Mouse (Mus musculus) neural tube, embryonic 15.5 days (tissue): ENCODE results near the gene 4930550C14Rik. TPM values are rescaled to one million over a fixed set of nuclear protein-coding genes. Genes with fewer than 3 reads are reported as not detected.
A peak's percentile ranks its signal among the peaks of the same experiment; 100 is the strongest.

Experiments
- ATAC-seq: fragments of 200-750 bp; cut with Nextera tagmentation; 2 replicates; pipeline ENCODE4 v1.8.0; 2017; ENCODE audit warnings: mild to moderate bottlenecking, moderate TSS enrichment, moderate library complexity; ENCODE audit not compliant: low FRiP score
- H3K27ac ChIP-seq: fragments of 300-500 bp; sonication (generic); replicated peaks from 2 replicates; pipeline ENCODE4 v1.5.1; 2015; ENCODE audit warnings: mild to moderate bottlenecking, inconsistent platforms
- H3K27me3 ChIP-seq: fragments of 300-500 bp; sonication (generic); replicated peaks from 2 replicates; pipeline ENCODE4 v1.6.1; 2015; ENCODE audit warnings: inconsistent platforms
- H3K36me3 ChIP-seq: fragments of 300-500 bp; sonication (generic); 2 replicates; pipeline ENCODE4 v1.6.1; 2015; ENCODE audit warnings: inconsistent platforms
- H3K4me1 ChIP-seq: fragments of 300-500 bp; sonication (generic); 2 replicates; pipeline ENCODE4 v1.6.1; 2015; ENCODE audit warnings: inconsistent platforms
- H3K4me2 ChIP-seq: fragments of 300-500 bp; sonication (generic); 2 replicates; pipeline ENCODE4 v1.6.1; 2015; ENCODE audit warnings: inconsistent platforms, mild to moderate bottlenecking, moderate library complexity
- H3K4me3 ChIP-seq: fragments of 300-500 bp; sonication (generic); replicated peaks from 2 replicates; pipeline ENCODE4 v1.5.1; 2015; ENCODE audit warnings: mild to moderate bottlenecking, inconsistent platforms
- H3K9ac ChIP-seq: fragments of 300-500 bp; sonication (generic); replicated peaks from 2 replicates; pipeline ENCODE4 v1.6.1; 2015; ENCODE audit warnings: mild to moderate bottlenecking, inconsistent platforms
- H3K9me3 ChIP-seq: fragments of 300-500 bp; sonication (generic); replicated peaks from 2 replicates; pipeline ENCODE4 v1.6.1; 2016; ENCODE audit warnings: inconsistent platforms
- WGBS: fragments of 180-500 bp; shearing (Covaris S2); methylation state at CpG from one replicate; pipeline ENCODE4 v1.1.7; 2015; ENCODE audit warnings: mixed read lengths; 5-methylcytosine and 5-hydroxymethylcytosine counted together
- polyA plus RNA-seq: library from polyadenylated mRNA; unstranded; fragments of >200 nt; fragmentation: Nextera tagmentation; extraction: Ambion mirVana; gene quantifications from 2 replicates; pipeline ENCODE4 v1.2.1, GENCODE M21; 2015

Gene 4930550C14Rik
- polyA plus RNA-seq, 1 experiment from 2014 or later, result 0.56 TPM

DNA sequence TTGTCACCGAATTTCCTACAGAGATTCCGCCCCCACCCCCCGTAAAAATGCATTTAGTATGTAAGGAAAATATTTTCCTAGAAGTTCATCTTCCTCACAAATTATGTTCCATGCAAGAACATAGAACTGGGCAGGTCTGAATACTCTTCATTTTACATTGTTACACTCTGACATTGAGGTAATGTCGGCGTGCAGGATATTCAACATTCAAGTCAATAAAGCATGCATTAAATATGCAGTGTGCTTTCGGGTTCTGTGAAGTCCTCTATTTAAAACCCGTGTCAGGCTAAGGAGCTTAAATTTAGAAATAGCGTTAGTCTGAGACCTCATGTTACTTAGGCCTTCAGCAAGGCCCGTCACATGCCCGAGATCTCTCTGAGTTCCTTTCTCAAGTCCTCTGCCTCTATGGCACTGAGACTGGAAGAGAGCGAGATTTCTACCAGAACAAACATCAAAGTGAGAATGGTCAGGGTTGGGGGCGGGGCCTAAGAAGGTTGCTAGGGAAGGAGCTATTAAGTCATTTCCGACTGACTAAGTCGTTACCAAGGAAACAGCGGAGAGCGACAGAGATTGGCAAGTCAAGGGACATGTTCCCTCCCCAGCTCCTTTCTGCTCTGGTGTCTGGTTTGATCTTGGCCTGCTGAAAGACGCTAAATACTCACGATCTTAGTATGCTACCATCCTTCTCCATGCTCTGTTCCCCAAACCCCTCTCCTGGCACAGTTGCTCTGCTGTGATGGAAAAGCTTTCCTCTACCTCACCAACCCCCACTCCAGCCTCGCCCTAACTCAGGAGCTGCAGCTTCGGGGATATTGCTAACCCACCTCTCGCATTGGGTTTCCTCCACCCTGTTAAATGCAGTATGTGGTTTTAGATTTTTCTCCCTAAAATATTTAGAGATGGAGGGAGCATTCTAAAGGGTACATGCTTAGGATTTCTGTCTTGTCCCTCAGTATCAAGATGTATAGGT lies 2.9 kb downstream of the 4930550C14Rik start:
- 20% methylated on average over 21 of the region's 21 CpGs for WGBS

GRCm38 (mm10) chr9:53408548-53408947 lies 6.4 kb downstream of the 4930550C14Rik start:
- Histone ChIP-seq H3K9ac (no peak overlapping the region), H3K36me3 (no peaks in the 10 kb centered on the region), H3K4me1 (peaks cover 18% of the 10 kb centered on the region), H3K4me3 (no peak overlapping the region), H3K9me3 (no peaks in the 10 kb centered on the region), H3K4me2 (no peak overlapping the region), H3K27ac (no peak overlapping the region), H3K27me3 (no peaks in the 10 kb centered on the region)
- 90% methylated on average over 4 of the region's 4 CpGs for WGBS
- ATAC-seq, result no peak

More for the DNA sequence above, 2.9 kb downstream of the 4930550C14Rik start:
- no peaks in the 10 kb centered on the region for H3K27me3 ChIP-seq
- ATAC-seq, result peak; percentile 94
- H3K4me3 ChIP-seq, result peak overlapping the region; percentile 39
- peaks cover 35% of the 10 kb centered on the region for H3K4me1 ChIP-seq
- H3K9me3 ChIP-seq, result no peaks in the 10 kb centered on the region
- no peaks in the 10 kb centered on the region for H3K36me3 ChIP-seq
- peak overlapping the region; percentile 61 for H3K4me2 ChIP-seq
- H3K9ac ChIP-seq, result peak overlapping the region; percentile 46
- H3K27ac ChIP-seq, result peak overlapping the region; percentile 87

DNA sequence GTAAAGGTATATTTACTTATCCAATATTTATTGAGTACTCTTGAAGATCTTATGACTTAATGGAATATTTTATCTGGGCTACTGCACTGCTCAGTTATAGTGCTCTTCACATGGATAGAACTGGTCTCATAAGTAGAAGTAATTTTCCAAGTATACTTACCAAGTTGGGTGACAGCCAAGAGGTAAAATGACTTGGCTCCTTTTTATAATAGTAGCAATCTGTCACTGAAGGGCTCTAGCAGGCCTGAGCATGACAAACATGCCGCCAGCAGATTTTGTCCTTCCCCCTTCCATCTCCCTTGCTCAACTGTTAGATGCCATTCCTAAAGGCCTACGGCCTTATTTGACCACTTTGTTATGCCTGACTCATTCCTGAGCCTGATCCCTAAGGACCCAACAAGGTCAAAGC lies 6.8 kb downstream of the 4930550C14Rik start:
- H3K9me3 ChIP-seq, result no peaks in the 10 kb centered on the region
- no peaks in the 10 kb centered on the region for H3K27me3 ChIP-seq
- no peak overlapping the region for H3K4me2 ChIP-seq
- no peak overlapping the region for H3K4me3 ChIP-seq
- no peak overlapping the region for H3K9ac ChIP-seq
- no peak for ATAC-seq
- peaks cover 18% of the 10 kb centered on the region for H3K4me1 ChIP-seq
- 80% methylated on average over 2 of the region's 2 CpGs for WGBS
- H3K27ac ChIP-seq, result no peak overlapping the region
- no peaks in the 10 kb centered on the region for H3K36me3 ChIP-seq

DNA sequence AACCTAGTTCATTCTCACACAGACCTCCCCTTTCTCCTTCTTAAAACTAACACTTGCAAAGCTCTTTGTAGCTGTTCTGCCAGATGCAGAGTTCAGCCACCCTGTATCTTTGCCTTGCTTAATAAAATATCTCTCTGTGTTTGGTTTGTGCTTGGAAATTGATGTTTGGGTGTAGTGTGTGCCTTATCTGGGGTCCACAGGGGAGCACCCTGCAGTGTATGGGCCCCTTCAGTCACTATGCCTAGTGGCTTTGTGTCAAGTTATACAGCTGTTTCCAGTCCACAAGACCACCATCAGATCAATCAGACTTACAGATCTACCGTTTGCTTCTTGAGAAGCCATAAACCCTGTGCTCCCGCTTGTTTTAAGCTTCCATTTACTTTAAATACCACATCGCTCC lies 7.3 kb downstream of the 4930550C14Rik start:
- H3K27ac ChIP-seq, result no peak overlapping the region
- no peaks in the 10 kb centered on the region for H3K9me3 ChIP-seq
- peaks cover 16% of the 10 kb centered on the region for H3K4me1 ChIP-seq
- no peak overlapping the region for H3K4me2 ChIP-seq
- no peak overlapping the region for H3K9ac ChIP-seq
- no peak overlapping the region for H3K4me3 ChIP-seq
- H3K27me3 ChIP-seq, result no peaks in the 10 kb centered on the region
- ATAC-seq, result no peak
- no peaks in the 10 kb centered on the region for H3K36me3 ChIP-seq
- WGBS, result 81% methylated on average over 3 of the region's 3 CpGs

- no peak for ATAC-seq
- H3K4me3 ChIP-seq, result no peak overlapping the region
- no peaks in the 10 kb centered on the region for H3K36me3 ChIP-seq
- no peak overlapping the region for H3K4me2 ChIP-seq
- H3K9me3 ChIP-seq, result no peaks in the 10 kb centered on the region
- H3K27ac ChIP-seq, result no peak overlapping the region
- no peaks in the 10 kb centered on the region for H3K4me1 ChIP-seq
- H3K27me3 ChIP-seq, result no peaks in the 10 kb centered on the region
- no peak overlapping the region for H3K9ac ChIP-seq
- WGBS, result 82% methylated on average over 9 of the region's 9 CpGs
These were observed 20.2 kb downstream of the 4930550C14Rik start for GRCm38 (mm10) chr9:53422133-53422896.

DNA sequence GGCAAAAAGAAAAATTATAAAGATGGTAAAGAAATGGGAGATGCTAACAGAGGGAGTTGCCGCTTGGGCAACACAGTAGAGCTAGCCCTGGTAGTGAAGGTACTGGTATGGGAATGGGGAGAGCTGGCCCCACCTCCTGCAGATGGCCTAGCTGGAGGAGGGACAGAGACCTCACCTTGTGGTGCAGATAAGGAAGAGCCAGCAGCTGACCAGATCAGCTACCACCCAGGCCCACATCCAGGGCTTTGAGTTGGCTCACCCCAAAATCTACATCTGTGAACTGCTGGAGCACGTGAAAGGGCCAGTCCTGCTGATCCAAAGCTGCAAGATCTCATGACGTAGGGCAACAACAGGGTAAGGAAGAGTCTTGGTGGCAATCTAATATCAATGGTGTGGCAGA lies 24.6 kb downstream of the 4930550C14Rik start:
- Histone ChIP-seq H3K27me3 (no peaks in the 10 kb centered on the region), H3K4me3 (no peak overlapping the region), H3K27ac (no peak overlapping the region), H3K9me3 (no peaks in the 10 kb centered on the region), H3K9ac (no peak overlapping the region), H3K4me1 (no peaks in the 10 kb centered on the region), H3K4me2 (no peak overlapping the region), H3K36me3 (no peaks in the 10 kb centered on the region)
- no peak for ATAC-seq
- 89% methylated on average over 3 of the region's 3 CpGs for WGBS

DNA sequence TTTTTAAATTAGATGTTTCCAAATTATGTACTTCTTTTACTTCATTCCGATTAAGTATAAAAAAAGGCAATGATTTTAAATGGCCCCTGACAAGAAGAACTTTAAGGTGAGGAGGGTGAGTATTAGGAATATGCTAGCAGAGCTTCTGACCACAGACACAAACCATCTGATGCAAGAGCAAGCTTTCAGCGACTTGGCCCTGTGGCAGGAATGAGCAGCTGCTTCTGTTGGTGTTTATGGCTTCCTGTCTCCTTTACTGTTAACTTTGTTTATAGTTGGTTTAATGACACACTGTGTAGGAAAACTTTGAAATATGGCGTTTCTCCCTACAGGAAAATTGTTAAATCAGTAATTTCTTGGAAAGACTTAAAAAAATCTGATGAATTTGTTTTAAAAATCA lies 25.5 kb downstream of the 4930550C14Rik start:
- no peak overlapping the region for H3K4me2 ChIP-seq
- WGBS, result 77% methylated on average over 3 of the region's 3 CpGs
- no peak for ATAC-seq

DNA sequence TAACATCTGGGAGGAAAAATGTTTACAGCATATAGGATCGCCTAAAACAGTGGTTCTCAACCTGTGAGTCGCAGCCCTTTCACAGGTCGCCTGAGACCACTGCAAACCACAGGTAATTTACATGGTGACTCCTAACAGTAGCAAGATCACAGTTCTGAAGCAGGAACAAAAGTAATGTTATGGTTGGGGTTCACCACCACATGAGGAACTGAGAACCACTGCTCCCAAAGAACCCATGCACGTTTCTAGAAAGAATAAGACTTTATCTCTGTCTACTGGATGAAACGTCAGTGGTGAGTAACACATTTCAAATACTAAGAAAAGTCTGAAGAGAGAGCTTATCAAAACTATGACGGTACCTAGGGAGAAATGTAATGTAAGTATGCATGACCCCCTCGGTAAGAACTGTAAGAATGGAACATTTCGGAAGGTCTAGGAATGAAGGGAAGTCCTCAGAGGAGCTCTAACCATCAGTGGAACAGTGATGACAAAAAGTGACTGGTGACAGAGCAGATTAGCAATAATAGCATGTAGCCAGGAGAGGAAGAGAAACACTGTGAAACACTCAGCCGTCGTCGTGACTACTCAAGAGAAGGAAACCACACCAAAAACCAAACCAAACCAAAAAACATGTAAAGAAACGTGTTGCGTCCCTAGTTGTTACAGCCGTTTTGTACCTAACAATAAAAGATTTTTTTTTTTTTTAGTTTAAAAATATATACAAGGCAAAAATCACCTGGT lies 33.9 kb downstream of the 4930550C14Rik start:
- WGBS, result 92% methylated on average over 14 of the region's 14 CpGs
- Histone ChIP-seq H3K9me3 (no peaks in the 10 kb centered on the region), H3K4me2 (no peak overlapping the region), H3K27ac (no peak overlapping the region), H3K9ac (no peak overlapping the region), H3K36me3 (peaks cover 23% of the 10 kb centered on the region), H3K4me3 (no peak overlapping the region), H3K27me3 (no peaks in the 10 kb centered on the region), H3K4me1 (no peaks in the 10 kb centered on the region)
- no peak for ATAC-seq

More for the DNA sequence above, 25.5 kb downstream of the 4930550C14Rik start:
- H3K27me3 ChIP-seq, result no peaks in the 10 kb centered on the region
- H3K36me3 ChIP-seq, result no peaks in the 10 kb centered on the region
- H3K4me3 ChIP-seq, result no peak overlapping the region
- no peak overlapping the region for H3K27ac ChIP-seq
- no peaks in the 10 kb centered on the region for H3K4me1 ChIP-seq
- H3K9ac ChIP-seq, result no peak overlapping the region
- H3K9me3 ChIP-seq, result no peaks in the 10 kb centered on the region

- no peak overlapping the region for H3K4me3 ChIP-seq
- H3K27me3 ChIP-seq, result no peaks in the 10 kb centered on the region
- whole genome bisulfite sequencing, result 95% methylated on average over 1 of the region's 1 CpGs
- no peaks in the 10 kb centered on the region for H3K4me1 ChIP-seq
- H3K9ac ChIP-seq, result no peak overlapping the region
- H3K36me3 ChIP-seq, result peaks cover 43% of the 10 kb centered on the region
- H3K9me3 ChIP-seq, result no peaks in the 10 kb centered on the region
- no peak for ATAC-seq
- H3K27ac ChIP-seq, result no peak overlapping the region
- no peak overlapping the region for H3K4me2 ChIP-seq
These were observed 48.5 kb downstream of the 4930550C14Rik start for GRCm38 (mm10) chr9:53450609-53451008.

DNA sequence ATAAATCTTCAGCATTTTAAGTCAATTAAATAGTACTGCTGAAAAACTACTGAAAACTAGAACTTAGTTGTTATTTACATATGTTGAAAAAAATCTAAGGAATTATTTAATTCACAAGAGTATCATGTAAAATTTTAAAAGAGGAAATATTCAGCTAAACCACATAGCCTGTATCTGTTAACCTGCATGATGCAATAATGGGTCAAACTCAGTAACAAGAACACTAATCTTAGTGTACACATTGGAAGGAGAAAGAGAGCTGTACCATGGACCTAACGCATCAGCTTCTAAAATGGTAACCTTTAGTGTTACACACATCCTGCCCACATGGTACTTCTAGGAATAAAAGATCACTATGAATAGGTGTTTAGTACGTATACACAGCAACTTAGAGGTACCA lies 49.9 kb downstream of the 4930550C14Rik start:
- no peaks in the 10 kb centered on the region for H3K4me1 ChIP-seq
- no peak overlapping the region for H3K4me2 ChIP-seq
- no peaks in the 10 kb centered on the region for H3K27me3 ChIP-seq
- no peaks in the 10 kb centered on the region for H3K9me3 ChIP-seq
- no peak for ATAC-seq
- H3K4me3 ChIP-seq, result no peak overlapping the region
- no peak overlapping the region for H3K9ac ChIP-seq
- H3K36me3 ChIP-seq, result peaks cover 44% of the 10 kb centered on the region
- 93% methylated on average over 2 of the region's 2 CpGs for WGBS
- H3K27ac ChIP-seq, result no peak overlapping the region

GRCm38 (mm10) chr9:53472806-53473518 lies 70.8 kb downstream of the 4930550C14Rik start:
- Histone ChIP-seq H3K4me1 (no peaks in the 10 kb centered on the region), H3K36me3 (no peaks in the 10 kb centered on the region), H3K4me2 (no peak overlapping the region), H3K9me3 (no peaks in the 10 kb centered on the region), H3K27me3 (no peaks in the 10 kb centered on the region), H3K27ac (no peak overlapping the region), H3K4me3 (no peak overlapping the region), H3K9ac (no peak overlapping the region)
- 82% methylated on average over 9 of the region's 9 CpGs for WGBS
- ATAC-seq, result no peak
